Mouse (Mus musculus) layer of hippocampus, adult 8-10 months (tissue): ENCODE measurements around the gene Gpr119. TPM values are rescaled to one million over a fixed set of nuclear protein-coding genes. Genes with fewer than 3 reads are reported as not detected.

Experiments used
- DNase-seq, 2 experiments: peaks; one replicate each; pipeline ENCODE4 v3.0.0; 2022; ENCODE audit warnings: low spot score in 2 of 2
- microRNA-seq, 2 experiments: library from miRNA; unstranded; fragments of <30 nt; microRNA quantifications; one replicate each; pipeline ENCODE4 v1.2.0; 2022
- total RNA-seq, 4 experiments: library from RNA; stranded (reverse); gene quantifications; 2 replicates each; pipeline ENCODE4 v1.2.4; 2022

The Gpr119 gene
- total RNA-seq = not detected

- no peak for DNase-seq
Measured at GRCm38 (mm10) chrX:48674171-48674570, at the start of gene Gpr119. Gene Gpr119 (minus strand): TSS chrX:48674478.

GRCm38 (mm10) chrX:48712846-48713245, 38.6 kb upstream of the Gpr119 start:
- no peak for DNase-seq

GRCm38 (mm10) chrX:48709701-48710100, 35.4 kb upstream of the Gpr119 start:
- no peak for DNase-seq

- peak; percentile 88 to 89 for DNase-seq
Measured at GRCm38 (mm10) chrX:48694864-48695371, 20.6 kb upstream of the Gpr119 start, which contains the start of gene Rbmx2. Gene Rbmx2 (plus strand): TSS chrX:48695004.

- DNase-seq = no peak
Measured at GRCm38 (mm10) chrX:48694460-48694859, 20.2 kb upstream of the Gpr119 start.

- no peak for DNase-seq
Measured at GRCm38 (mm10) chrX:48683857-48684256, 9.6 kb upstream of the Gpr119 start.

GRCm38 (mm10) chrX:48683451-48683850, 9.2 kb upstream of the Gpr119 start:
- DNase-seq = peak; percentile 9

- no peak for DNase-seq
Measured at GRCm38 (mm10) chrX:48671714-48672113, 2.6 kb downstream of the Gpr119 start.

- DNase-seq = no peak
Measured at GRCm38 (mm10) chrX:48669588-48669987, 4.7 kb downstream of the Gpr119 start.

- no peak for DNase-seq
Measured at GRCm38 (mm10) chrX:48666807-48667206, 7.5 kb downstream of the Gpr119 start.

- peak in 1 of 2 experiments; percentile 13 for DNase-seq
Measured at GRCm38 (mm10) chrX:48644122-48644521, 30.2 kb downstream of the Gpr119 start.

GRCm38 (mm10) chrX:48637032-48637431, 37.2 kb downstream of the Gpr119 start:
- no peak for DNase-seq

GRCm38 (mm10) chrX:48624054-48624420, 50.2 kb downstream of the Gpr119 start:
- no peak for DNase-seq

GRCm38 (mm10) chrX:48623379-48624053, 50.8 kb downstream of the Gpr119 start, which contains the start of gene Slc25a14:
Gene Slc25a14 (plus strand): TSS chrX:48623413.
- peak; percentile 75 to 77 for DNase-seq

GRCm38 (mm10) chrX:48623049-48623378, 51.3 kb downstream of the Gpr119 start:
- DNase-seq = no peak

Small RNAs within 50 kb of the gene (microRNA-seq; reads per million reads assigned to microRNA genes)
- 0 reads per million in 2 experiments for gene Gm27828

Other genes with a start within 250 kb of the Gpr119 start
- gene Elf4, start 211.3 kb downstream of the Gpr119 start, total RNA-seq = 1 to 10 TPM; 1.0 to 3.1 (median 1.9) TPM
- 10 to 100 TPM; 24.5 to 30.3 (median 26.9) TPM for gene Aifm1, start 160.9 kb downstream of the Gpr119 start, total RNA-seq
- 10 to 100 TPM; 17.3 to 24.4 (median 20.3) TPM for gene Rab33a, start 155.2 kb downstream of the Gpr119 start, total RNA-seq
- 10 to 100 TPM; 21.8 to 25.2 (median 23.3) TPM for gene Zfp280c, start 80.0 kb downstream of the Gpr119 start, total RNA-seq
- gene Slc25a14, start 51.1 kb downstream of the Gpr119 start, total RNA-seq = 10 to 100 TPM; 47.6 to 60.8 (median 57.0) TPM
- 1 to 10 TPM; 4.3 to 6.2 (median 4.7) TPM for gene Rbmx2, start 20.5 kb upstream of the Gpr119 start, total RNA-seq
- not detected for gene Gm595, start 203.2 kb upstream of the Gpr119 start, total RNA-seq